Mouse (Mus musculus): ENCODE measurements around the gene Itpr2. TPM values are rescaled to one million over a fixed set of nuclear protein-coding genes. Genes with fewer than 3 reads are reported as not detected.
A peak's percentile ranks its signal among the peaks of the same experiment; 100 is the strongest.

Gene Itpr2
- polyA plus RNA-seq, 1 experiment from 2014 or later = 7.5 TPM

- no peaks in the 10 kb centered on the region for H3K4me1 ChIP-seq (ENCODE audit: control insufficient read depth, low read depth, low read length)
- WGBS (ENCODE audit: insufficient replicate concordance) = 28% methylated on average over 7 of the region's 7 CpGs
These were observed 12.5 kb upstream of the Itpr2 start for GRCm38 (mm10) chr6:146514531-146514948.

GRCm38 (mm10) chr6:146513899-146514298, 11.9 kb upstream of the Itpr2 start:
- Histone ChIP-seq H3K4me1 (ENCODE audit: control insufficient read depth, low read depth, low read length) (no peaks in the 10 kb centered on the region), H3K36me3 (ENCODE audit: control insufficient read depth, insufficient read depth) (no peaks in the 10 kb centered on the region), H3K4me2 (ENCODE audit: low read depth, low read length) (no peak overlapping the region), H3K27ac (ENCODE audit: low read length) (no peak overlapping the region), H3K9me3 (replicated peaks; ENCODE audit: control insufficient read depth, low read length) (no peaks in the 10 kb centered on the region), H3K27me3 (ENCODE audit: control insufficient read depth, insufficient read depth, low read depth, low read length) (no peaks in the 10 kb centered on the region), H3K4me3 (ENCODE audit: low read depth, low read length) (no peak overlapping the region), H3K9ac (ENCODE audit: low read depth, low read length) (no peak overlapping the region)
- WGBS (ENCODE audit: insufficient replicate concordance) = 46% methylated on average over 5 of the region's 5 CpGs
- ATAC-seq (ENCODE audit: low read depth) = no peak

More at GRCm38 (mm10) chr6:146514531-146514948, 12.5 kb upstream of the Itpr2 start:
- no peaks in the 10 kb centered on the region for H3K27me3 ChIP-seq (ENCODE audit: control insufficient read depth, insufficient read depth, low read depth, low read length)
- no peak overlapping the region for H3K4me2 ChIP-seq (ENCODE audit: low read depth, low read length)
- no peaks in the 10 kb centered on the region for H3K9me3 ChIP-seq (replicated peaks; ENCODE audit: control insufficient read depth, low read length)
- no peak overlapping the region for H3K4me3 ChIP-seq (ENCODE audit: low read depth, low read length)
- no peak for ATAC-seq (ENCODE audit: low read depth)
- no peak overlapping the region for H3K27ac ChIP-seq (ENCODE audit: low read length)
- H3K36me3 ChIP-seq (ENCODE audit: control insufficient read depth, insufficient read depth) = no peaks in the 10 kb centered on the region
- no peak overlapping the region for H3K9ac ChIP-seq (ENCODE audit: low read depth, low read length)

DNA sequence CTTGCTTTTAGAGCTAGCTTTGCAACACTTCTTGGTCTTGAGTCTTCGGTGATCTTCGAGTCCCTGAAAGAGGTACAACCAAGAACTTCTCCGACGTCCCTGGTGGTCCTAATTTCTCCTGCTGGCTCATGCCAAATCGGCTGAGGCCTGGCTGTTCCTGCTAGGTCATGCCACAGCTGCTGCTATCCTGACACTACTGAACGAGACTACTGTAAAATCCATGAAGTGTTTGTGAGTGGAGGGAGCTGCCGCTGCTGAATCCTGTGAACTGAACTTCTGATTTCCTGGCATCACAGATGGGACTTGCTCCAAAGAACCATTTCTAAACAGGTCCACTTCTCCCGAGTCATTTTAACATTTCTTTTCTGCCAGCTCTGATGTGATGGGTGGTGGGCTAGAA, 11.4 kb upstream of the Itpr2 start:
- Histone ChIP-seq H3K27me3 (ENCODE audit: control insufficient read depth, insufficient read depth, low read depth, low read length) (no peaks in the 10 kb centered on the region), H3K9ac (ENCODE audit: low read depth, low read length) (no peak overlapping the region), H3K36me3 (ENCODE audit: control insufficient read depth, insufficient read depth) (no peaks in the 10 kb centered on the region), H3K4me3 (ENCODE audit: low read depth, low read length) (no peak overlapping the region), H3K27ac (ENCODE audit: low read length) (no peak overlapping the region), H3K4me1 (ENCODE audit: control insufficient read depth, low read depth, low read length) (no peaks in the 10 kb centered on the region), H3K9me3 (replicated peaks; ENCODE audit: control insufficient read depth, low read length) (no peaks in the 10 kb centered on the region), H3K4me2 (ENCODE audit: low read depth, low read length) (no peak overlapping the region)
- ATAC-seq (ENCODE audit: low read depth) = no peak
- WGBS (ENCODE audit: insufficient replicate concordance) = 64% methylated on average over 8 of the region's 8 CpGs

DNA sequence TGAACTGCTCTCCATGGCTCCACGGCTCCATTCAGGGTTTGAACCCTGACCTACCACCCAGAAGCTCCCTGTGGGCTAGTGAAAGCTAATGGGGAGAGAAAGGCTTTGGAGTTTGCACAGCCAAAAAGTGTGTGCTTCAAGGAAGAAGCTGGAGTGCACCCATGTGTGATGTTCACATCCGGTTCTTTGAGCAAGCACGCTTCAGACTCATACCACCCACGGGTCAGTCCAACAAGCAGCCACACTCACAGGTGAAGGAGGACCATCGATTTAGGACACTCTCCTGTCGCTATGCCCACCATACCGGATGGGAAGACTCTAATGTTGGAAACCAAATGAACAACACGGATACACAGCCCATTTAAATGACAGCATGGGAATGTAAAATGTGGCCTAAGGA, 9.5 kb upstream of the Itpr2 start:
- H3K36me3 ChIP-seq (ENCODE audit: control insufficient read depth, insufficient read depth) = no peaks in the 10 kb centered on the region
- H3K4me1 ChIP-seq (ENCODE audit: control insufficient read depth, low read depth, low read length) = no peaks in the 10 kb centered on the region
- H3K4me3 ChIP-seq (ENCODE audit: low read depth, low read length) = no peak overlapping the region
- H3K27ac ChIP-seq (ENCODE audit: low read length) = no peak overlapping the region
- H3K9me3 ChIP-seq (replicated peaks; ENCODE audit: control insufficient read depth, low read length) = no peaks in the 10 kb centered on the region
- H3K4me2 ChIP-seq (ENCODE audit: low read depth, low read length) = no peak overlapping the region
- H3K27me3 ChIP-seq (ENCODE audit: control insufficient read depth, insufficient read depth, low read depth, low read length) = no peaks in the 10 kb centered on the region
- WGBS (ENCODE audit: insufficient replicate concordance) = 65% methylated on average over 8 of the region's 8 CpGs
- no peak overlapping the region for H3K9ac ChIP-seq (ENCODE audit: low read depth, low read length)
- ATAC-seq (ENCODE audit: low read depth) = no peak

DNA sequence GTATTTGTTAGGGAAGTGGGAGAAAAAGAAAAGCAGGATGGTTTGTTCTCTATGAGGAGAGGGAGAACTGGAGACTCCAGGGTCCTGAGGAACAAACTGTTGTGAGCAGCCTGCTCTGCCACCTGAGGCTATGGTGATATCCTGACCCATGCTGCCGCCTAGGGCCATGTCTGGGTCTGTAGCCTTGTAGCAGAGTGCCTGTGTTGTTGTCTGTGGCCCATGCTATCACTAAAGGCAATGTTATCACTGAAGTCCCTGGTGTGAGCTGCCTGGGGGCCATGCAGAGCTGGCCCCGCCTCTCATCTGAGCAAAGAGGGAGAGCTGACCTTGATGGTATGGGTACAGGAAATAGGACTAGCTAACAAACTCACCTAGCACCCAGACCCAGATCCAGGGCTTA, 7.9 kb upstream of the Itpr2 start:
- no peak overlapping the region for H3K9ac ChIP-seq (ENCODE audit: low read depth, low read length)
- no peaks in the 10 kb centered on the region for H3K4me1 ChIP-seq (ENCODE audit: control insufficient read depth, low read depth, low read length)
- no peaks in the 10 kb centered on the region for H3K27me3 ChIP-seq (ENCODE audit: control insufficient read depth, insufficient read depth, low read depth, low read length)
- ATAC-seq (ENCODE audit: low read depth) = no peak
- WGBS (ENCODE audit: insufficient replicate concordance) = 12% methylated on average over 2 of the region's 2 CpGs
- no peaks in the 10 kb centered on the region for H3K36me3 ChIP-seq (ENCODE audit: control insufficient read depth, insufficient read depth)
- no peak overlapping the region for H3K4me3 ChIP-seq (ENCODE audit: low read depth, low read length)
- no peak overlapping the region for H3K4me2 ChIP-seq (ENCODE audit: low read depth, low read length)
- no peak overlapping the region for H3K27ac ChIP-seq (ENCODE audit: low read length)
- no peaks in the 10 kb centered on the region for H3K9me3 ChIP-seq (replicated peaks; ENCODE audit: control insufficient read depth, low read length)

DNA sequence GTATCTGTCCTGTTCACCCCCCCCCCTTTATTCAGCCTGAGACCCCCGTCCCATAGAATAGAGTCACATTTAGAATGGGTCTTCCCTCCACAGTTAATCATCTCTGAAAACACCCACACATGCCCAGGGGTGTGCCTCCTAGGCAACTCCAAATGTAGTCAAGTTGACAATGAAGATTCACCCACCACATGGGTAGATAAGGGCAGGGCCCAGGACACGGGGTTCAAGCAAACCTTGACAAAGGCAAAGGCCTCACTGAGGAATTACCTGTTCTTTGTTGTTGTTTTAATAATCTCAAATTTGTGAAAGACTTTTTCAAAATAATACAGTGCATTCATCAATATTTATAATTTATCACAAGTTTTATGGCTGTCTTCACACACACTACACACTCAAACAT, 2.4 kb upstream of the Itpr2 start:
- H3K4me3 ChIP-seq (ENCODE audit: low read depth, low read length) = no peak overlapping the region
- no peak overlapping the region for H3K4me2 ChIP-seq (ENCODE audit: low read depth, low read length)
- H3K9me3 ChIP-seq (replicated peaks; ENCODE audit: control insufficient read depth, low read length) = no peaks in the 10 kb centered on the region
- H3K4me1 ChIP-seq (ENCODE audit: control insufficient read depth, low read depth, low read length) = no peaks in the 10 kb centered on the region; the same call in none of the 2 replicates
- H3K9ac ChIP-seq (ENCODE audit: low read depth, low read length) = no peak overlapping the region
- no peaks in the 10 kb centered on the region for H3K36me3 ChIP-seq (ENCODE audit: control insufficient read depth, insufficient read depth)
- no peak overlapping the region for H3K27ac ChIP-seq (ENCODE audit: low read length)
- H3K27me3 ChIP-seq (ENCODE audit: control insufficient read depth, insufficient read depth, low read depth, low read length) = peaks cover 25% of the 10 kb centered on the region
- 42% methylated on average over 2 of the region's 2 CpGs for WGBS (ENCODE audit: insufficient replicate concordance)
- no peak for ATAC-seq (ENCODE audit: low read depth)

DNA sequence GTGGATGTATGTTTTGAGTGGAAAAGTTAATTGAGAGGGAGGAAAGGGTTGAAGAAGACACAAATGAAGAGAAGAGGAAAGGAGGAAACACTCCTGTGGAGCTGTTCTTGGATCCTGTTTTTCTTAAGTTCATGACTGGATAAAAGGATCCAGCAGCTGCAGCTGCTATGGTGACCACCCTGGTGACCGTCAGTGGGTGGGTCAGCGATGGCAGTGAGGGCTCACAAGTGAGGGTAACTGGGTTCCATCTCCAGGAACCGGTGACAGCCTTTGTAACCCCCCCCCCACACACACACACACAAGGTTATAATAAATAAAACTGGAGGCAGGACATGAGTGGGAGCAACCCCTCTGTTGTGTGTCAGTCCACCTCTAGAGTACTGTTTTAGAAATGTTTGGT, 833 bp upstream of the Itpr2 start:
- H3K27me3 ChIP-seq (ENCODE audit: control insufficient read depth, insufficient read depth, low read depth, low read length) = peaks cover 25% of the 10 kb centered on the region
- no peak overlapping the region for H3K9ac ChIP-seq (ENCODE audit: low read depth, low read length)
- no peaks in the 10 kb centered on the region for H3K36me3 ChIP-seq (ENCODE audit: control insufficient read depth, insufficient read depth)
- no peaks in the 10 kb centered on the region for H3K9me3 ChIP-seq (replicated peaks; ENCODE audit: control insufficient read depth, low read length)
- peak overlapping the region; percentile 66 for H3K4me2 ChIP-seq (ENCODE audit: low read depth, low read length)
- ATAC-seq (ENCODE audit: low read depth) = no peak
- peak overlapping the region; percentile 66 for H3K4me3 ChIP-seq (ENCODE audit: low read depth, low read length)
- WGBS (ENCODE audit: insufficient replicate concordance) = 40% methylated on average over 3 of the region's 3 CpGs
- H3K4me1 ChIP-seq (ENCODE audit: control insufficient read depth, low read depth, low read length) = no peaks in the 10 kb centered on the region; the same call in none of the 2 replicates
- H3K27ac ChIP-seq (ENCODE audit: low read length) = no peak overlapping the region

DNA sequence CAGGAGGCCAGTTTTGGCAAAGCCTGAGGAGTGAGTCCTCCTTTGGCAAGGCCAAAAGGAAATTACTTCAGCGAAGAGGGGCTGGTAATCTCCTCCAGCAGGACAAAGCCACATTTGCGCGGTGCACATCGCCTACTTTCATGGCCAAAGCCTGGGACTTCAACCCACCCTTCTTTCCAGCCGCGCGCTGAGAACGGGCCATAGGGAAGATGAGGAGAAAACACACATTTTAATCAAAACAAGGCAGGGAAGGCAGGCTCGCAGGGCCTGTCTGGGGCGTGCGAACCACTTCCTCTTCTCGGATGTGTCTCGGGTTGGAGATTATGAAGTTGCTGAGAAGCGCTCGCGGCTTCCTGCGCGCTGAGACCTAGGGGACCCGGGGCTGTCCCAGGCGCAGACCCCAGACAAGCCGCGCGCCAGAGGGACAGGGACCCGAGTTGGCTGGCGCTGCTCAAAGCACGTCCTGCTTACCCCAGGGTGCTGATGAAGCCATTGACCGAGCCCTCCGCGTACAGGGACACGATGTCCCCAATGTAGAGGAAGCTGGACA, 632 bp downstream of the Itpr2 start:
- Histone ChIP-seq H3K9ac (ENCODE audit: low read depth, low read length) (peak overlapping the region; percentile 65), H3K27ac (ENCODE audit: low read length) (peak overlapping the region; percentile 70), H3K4me2 (ENCODE audit: low read depth, low read length) (peak overlapping the region; percentile 66), H3K27me3 (ENCODE audit: control insufficient read depth, insufficient read depth, low read depth, low read length) (peaks cover 25% of the 10 kb centered on the region), H3K9me3 (replicated peaks; ENCODE audit: control insufficient read depth, low read length) (no peaks in the 10 kb centered on the region), H3K36me3 (ENCODE audit: control insufficient read depth, insufficient read depth) (no peaks in the 10 kb centered on the region), H3K4me1 (ENCODE audit: control insufficient read depth, low read depth, low read length) (no peaks in the 10 kb centered on the region; the same call in none of the 2 replicates), H3K4me3 (ENCODE audit: low read depth, low read length) (peak overlapping the region; percentile 66)
- under 1% methylated on average over 30 of the region's 30 CpGs for WGBS (ENCODE audit: insufficient replicate concordance)
- ATAC-seq (ENCODE audit: low read depth) = peak; percentile 39

GRCm38 (mm10) chr6:146500771-146501170, 1.3 kb downstream of the Itpr2 start:
- H3K36me3 ChIP-seq (ENCODE audit: control insufficient read depth, insufficient read depth) = no peaks in the 10 kb centered on the region
- no peak for ATAC-seq (ENCODE audit: low read depth)
- peak overlapping the region; percentile 70 for H3K27ac ChIP-seq (ENCODE audit: low read length)

More at GRCm38 (mm10) chr6:146500771-146501170, 1.3 kb downstream of the Itpr2 start:
- Histone ChIP-seq H3K4me3 (ENCODE audit: low read depth, low read length) (peak overlapping the region; percentile 66), H3K9me3 (replicated peaks; ENCODE audit: control insufficient read depth, low read length) (no peaks in the 10 kb centered on the region), H3K4me2 (ENCODE audit: low read depth, low read length) (peak overlapping the region; percentile 66), H3K27me3 (ENCODE audit: control insufficient read depth, insufficient read depth, low read depth, low read length) (peaks cover 25% of the 10 kb centered on the region), H3K4me1 (ENCODE audit: control insufficient read depth, low read depth, low read length) (no peaks in the 10 kb centered on the region; the same call in none of the 2 replicates), H3K9ac (ENCODE audit: low read depth, low read length) (peak overlapping the region; percentile 65; the same call in 1 of the 2 replicates)
- WGBS (ENCODE audit: insufficient replicate concordance) = 51% methylated on average over 5 of the region's 5 CpGs
